Mouse (Mus musculus) layer of hippocampus, adult 18-20 months (tissue): ENCODE results near the gene Tbc1d14. TPM values are rescaled to one million over a fixed set of nuclear protein-coding genes. Genes with fewer than 3 reads are reported as not detected.

Experiments
- DNase-seq, 2 experiments: peaks; one replicate each; pipeline ENCODE4 v3.0.0; 2022; ENCODE audit warnings: low spot score in 2 of 2
- total RNA-seq, 2 experiments: library from RNA; stranded (reverse); gene quantifications; 2 replicates each; pipeline ENCODE4 v1.2.3; 2021

Tbc1d14 gene
- total RNA-seq, 2 experiments from 2014 or later: 82.2 to 92.2 TPM

DNA sequence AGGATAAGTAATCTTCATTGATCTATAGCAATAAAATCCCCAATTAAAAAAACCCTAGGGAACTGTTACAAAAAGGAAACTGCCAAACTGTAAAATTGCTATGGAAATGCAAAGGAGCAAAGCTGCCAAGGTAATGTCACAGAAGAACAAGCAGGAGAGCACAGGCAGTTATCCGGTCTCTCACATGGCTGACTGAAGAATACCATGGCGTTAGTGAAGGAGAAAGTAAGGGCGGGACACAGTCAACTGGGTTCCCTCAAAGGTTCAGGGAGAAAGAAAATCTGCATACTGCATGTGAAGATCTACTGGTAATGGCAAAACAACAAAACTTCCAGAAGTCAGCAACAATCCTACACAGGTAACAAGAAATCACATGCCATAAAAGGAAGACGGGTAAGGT, 36.8 kb downstream of the Tbc1d14 start:
- no peak for DNase-seq

DNA sequence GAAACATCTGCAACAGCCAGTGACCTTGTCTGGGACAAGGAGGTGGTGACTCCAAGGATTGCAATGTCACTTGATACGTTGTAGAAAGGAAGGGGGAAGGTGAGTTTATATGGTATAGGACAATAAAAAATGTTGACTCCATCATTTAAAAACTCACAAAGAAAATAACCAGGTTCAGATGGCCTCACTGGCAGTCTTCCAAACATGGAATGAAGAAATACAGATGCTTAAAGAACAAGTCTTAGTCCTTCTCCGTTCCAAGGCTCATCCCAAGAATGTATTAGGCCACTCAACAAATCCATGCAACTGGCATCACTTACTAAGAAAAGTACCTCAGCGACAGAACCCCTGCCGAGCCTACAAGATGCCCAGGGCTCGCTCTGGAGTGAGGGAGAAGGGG, 38.6 kb downstream of the Tbc1d14 start:
- DNase-seq: no peak

DNA sequence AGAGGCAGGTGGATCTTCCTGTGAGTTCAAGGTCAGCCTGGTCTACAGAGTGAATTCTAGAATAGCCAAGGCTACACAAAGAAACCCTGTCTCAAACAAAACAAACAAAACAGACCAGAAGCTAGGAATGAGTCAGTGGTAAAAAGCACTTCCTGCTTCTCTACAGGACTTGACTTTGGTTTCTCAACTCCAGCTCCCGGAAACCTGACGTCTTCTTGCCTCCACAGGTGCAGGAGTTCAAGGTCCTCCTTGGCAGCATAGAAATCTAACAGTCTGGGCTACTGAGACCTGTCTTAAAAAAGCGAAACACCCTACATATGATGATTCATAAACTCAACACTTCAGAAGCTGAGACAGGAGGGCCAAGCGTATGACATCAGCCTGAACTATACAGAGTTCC, 39.2 kb downstream of the Tbc1d14 start:
- no peak for DNase-seq

DNA sequence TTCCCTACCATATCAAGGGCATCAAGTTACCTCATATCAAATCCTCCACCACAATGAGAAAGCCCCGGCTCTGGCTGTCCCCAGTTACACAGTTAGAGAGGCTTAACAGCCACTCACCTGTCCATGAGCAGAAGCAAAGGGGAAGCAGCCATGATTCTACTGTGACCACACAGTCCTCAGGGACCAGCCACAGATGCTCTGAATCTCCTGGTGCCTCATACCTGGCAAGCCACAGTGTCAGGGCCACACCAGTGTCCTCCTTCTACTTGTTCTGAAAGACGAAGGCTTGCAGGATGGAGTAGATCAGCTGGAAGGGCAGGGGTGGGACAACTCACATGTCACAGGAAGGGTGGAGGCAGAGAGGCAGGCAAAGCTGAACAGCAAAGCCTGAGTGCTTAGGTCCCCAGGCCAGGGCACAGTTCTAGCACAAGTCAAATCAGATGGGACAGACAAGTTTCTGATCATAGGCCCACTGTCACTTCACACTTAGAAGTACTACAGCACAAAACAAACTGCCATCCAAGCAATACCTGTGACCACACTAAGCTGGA, 39.9 kb downstream of the Tbc1d14 start:
- no peak for DNase-seq

DNA sequence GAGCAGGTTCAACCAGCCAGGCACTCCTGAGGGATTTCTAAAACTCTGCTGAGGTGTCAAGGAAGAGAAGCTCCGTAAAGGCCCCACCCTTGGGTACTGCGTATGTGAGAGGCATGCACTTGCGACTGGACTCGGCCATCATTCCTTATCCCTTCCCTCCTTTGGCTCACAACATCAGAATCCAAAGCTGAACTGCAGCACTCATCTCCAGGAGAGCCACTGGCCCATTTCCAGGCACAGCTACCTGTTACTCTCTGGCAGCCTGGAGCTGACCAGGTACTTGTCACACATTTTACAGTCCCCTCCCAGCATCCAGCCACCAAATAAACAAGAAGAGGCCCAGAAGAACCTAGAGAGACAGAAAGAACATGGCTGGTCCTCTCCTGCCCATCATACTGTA, 40.7 kb downstream of the Tbc1d14 start:
- DNase-seq: no peak

DNA sequence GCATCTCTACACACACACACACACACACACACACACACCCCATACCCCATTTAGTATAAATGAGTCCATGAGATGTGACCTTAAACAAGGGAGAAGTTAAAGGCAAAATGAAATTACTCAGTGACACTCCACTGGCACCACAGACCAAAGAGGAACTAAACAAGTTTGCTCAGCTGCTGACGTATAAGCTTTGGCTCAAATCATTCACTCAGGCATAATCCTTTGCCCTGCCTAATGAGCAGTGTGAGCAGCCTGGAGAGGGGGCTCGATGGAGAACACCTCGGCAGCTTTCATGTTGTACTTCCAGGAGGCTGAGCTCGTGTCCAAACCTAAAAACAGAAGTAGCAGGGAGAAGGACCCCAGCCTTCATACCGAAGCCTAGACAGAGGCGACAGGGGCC, 43.8 kb downstream of the Tbc1d14 start:
- no peak for DNase-seq

DNA sequence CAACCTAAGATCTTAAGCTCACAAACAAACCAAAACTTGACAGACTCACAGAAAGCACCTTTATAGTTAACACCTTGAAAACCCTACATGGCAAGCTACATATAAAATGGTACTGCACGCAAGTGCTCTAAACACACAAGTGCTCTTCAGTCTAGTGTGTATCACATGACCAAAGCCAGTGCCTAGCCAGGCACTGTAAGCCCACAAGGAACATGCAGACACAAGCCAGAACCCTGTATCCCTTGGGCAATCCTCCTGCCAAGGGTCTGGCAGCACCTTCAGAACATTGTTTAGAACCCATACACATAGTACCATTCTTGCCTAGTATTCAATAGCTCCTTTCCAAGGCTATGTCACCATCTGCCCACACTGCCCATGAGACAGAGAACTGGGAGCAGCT, 48.3 kb downstream of the Tbc1d14 start:
- no peak for DNase-seq

DNA sequence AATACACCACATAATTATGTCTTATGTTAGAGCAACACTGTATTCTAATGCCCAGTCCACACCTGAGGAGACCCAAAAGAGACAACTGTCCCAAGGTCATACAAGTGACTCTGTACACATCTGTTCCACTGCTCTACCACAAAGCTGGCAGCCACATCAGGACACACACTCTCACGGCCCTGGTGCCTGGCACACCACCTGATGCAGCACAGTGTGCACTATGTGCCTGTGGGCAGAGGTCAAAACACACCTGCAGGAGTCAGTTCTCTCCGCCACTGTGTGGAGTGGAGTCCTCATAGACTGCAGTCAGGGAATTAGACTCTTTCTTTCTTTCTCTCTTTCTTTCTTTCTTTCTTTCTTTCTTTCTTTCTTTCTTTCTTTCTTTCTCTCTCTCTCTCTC, 52.1 kb downstream of the Tbc1d14 start:
- DNase-seq: no peak

DNA sequence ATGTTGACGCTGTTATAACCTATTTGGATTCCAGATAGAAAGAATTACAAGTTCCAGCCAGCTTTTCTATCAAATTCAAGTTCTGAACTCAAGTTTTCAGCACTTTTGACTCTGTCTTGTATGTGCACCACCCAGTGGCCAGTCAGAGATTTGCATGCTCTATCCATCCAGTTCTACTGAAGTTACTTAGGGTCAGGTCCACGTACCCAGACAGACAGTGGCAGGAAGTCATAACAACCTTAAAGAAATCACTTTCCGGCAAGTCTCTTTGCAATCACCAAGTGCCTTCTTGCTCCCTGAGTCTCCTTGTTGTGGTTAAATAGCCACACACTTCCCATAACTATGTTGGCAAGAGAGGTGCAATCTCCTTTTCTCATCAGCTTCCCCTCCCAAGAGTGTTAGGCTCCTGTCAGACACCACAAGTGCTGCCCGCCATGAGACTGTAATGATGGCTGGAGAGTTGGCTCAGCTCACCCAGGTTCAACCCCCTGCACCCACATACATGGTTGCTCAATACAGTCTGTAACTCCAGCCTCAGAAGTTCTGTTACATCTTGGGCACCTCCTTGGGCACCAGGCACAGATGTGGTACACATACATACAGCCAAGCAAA, 54.4 kb downstream of the Tbc1d14 start:
- peak in 1 of 2 experiments; percentile 76 for DNase-seq

DNA sequence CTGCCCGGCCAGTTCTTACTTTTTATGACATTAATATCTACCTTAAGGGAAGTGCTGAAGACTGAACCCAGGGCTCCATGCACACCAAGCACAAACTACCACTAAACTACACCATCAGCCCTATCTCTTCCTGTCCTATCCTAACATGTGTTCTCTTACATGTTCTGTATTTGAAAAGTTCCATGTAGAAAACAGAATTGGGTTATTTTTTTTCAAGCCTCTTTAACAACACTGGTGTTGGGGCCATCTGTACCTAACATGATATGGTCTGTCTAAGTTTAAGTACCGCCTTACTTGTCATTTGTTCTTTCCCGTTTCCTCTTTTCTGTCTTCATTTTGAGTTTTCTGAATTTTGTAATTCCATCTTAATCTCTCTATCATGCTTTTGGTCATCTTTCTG, 56.7 kb downstream of the Tbc1d14 start:
- DNase-seq: no peak

DNA sequence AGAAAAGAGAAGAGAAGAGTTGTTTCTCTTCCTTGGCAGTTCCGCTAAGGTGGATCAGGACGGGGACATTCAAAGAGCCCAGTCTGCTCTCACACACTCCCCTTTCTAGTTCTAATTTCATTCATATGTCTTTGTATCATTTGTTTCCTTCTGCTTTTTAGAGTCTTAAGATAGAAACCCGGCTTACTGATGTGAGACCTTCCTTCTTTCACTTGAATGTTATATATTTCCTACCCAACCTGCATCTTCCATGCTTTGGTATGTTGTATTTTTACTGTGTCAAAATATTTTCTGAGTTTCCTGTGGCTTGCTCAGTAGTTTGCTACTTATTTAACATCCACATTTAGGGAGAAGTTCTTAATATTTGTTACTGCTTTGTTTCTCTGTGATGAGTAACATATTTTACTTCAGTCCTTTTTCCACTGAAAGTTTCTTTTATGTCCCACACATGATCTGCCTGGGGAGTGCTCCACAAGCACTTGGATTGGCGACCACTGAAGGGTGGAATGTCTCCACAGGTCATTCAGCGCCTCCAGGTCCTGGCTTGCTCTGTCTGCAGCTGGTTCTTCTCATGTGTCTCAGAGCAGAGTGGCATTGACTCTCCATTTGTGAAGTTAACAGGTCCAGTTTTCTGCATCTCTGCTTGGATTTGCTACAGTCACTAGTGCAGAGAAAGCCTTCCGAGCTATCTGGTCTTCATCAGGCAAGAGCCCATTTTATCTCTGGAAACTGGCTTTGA, 57.5 kb downstream of the Tbc1d14 start:
- no peak for DNase-seq

DNA sequence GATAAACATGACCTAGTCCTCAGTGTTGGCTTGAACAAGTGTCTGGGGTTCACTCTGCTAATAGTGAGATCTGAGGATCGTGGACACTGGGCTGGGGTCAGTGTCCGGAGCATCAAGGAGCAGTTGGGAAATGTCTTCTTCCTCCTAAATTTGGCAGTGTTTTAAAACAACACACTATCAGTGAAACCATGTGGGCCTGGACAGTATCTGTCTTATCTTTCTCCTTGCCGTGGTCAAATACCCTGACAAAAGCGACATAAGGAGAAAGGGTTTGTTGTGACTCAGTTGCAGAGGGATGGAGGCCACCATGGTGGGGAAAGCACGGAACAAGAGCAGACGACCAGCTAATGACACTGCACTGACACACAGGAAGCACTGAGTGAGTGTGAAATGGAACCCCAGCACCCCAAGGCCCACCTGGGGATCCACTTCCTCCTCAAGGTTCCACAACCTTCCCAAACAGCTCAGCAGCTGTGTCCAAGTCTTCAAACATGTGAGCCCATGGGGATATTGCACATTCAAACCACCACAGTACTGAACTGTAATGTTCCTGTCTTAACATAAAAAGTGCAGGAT, 58.5 kb downstream of the Tbc1d14 start:
- no peak for DNase-seq

DNA sequence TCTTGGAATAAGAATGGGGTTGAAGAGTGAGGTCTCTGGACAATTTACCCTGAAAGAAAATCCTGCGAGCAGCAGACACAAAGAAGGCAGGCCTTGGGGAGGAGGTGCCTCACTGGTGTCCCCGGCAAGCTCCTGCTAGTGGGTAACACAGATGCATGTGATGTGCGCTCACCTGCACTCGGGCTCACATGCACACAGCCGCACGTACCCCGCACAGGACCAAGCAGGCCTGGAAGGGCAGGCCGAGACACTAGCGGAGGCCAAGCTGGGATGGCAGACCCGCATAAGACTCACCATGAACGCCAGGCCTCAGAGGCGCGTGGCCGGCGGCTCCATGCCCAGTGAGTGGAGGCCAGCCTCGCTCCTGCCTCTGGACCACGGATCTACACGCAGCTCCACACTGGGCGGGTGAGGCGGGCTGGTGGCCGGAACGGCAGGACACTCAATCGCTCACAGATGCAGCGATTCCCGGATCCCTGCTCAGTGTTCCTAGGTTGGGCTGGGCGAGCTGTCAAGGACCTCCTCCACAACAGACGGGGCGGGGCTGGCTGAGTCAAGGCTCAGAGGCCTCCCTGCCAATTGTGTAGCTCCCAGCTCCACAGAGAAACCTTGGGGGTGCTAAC, 62.8 kb downstream of the Tbc1d14 start:
- peak; percentile 94 to 97 for DNase-seq

DNA sequence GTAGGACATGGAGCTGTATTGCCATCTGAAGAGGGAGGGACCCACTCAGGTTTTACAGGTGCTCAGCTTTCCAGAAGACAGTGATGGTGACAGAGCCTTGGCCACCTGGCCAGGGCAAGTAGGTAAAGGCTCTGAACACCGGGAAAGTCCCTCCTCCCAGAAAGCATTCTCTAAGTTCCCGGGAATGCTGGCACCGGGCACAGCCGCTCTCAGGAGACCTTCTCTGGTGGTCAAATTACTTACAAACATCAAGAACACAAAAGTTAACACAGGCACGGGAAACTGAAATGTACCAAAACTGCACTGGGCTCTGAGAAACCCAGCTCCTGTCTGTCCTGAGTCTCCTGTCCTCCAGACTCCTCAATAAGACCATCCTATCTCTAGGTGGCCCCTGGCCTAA, 63.4 kb downstream of the Tbc1d14 start:
- DNase-seq: no peak

DNA sequence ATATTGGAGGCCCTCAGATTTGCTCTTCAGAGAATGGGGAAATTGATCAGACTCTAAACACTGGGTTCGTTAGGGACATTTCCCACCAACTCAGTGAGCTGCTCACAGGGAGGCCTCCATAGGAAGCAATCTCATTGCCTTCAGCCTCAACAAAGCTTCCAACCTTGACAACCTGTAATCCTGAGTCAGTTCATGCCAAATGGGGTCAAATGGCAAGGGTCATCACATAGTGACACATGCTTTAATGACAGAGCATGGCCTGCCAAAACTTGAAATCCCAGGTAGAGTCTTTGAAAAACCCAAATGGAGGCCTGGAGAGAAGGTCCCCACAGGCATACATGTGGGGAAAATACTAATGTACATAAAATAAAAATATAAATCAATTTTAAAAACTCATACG, 66.2 kb downstream of the Tbc1d14 start:
- no peak for DNase-seq

DNA sequence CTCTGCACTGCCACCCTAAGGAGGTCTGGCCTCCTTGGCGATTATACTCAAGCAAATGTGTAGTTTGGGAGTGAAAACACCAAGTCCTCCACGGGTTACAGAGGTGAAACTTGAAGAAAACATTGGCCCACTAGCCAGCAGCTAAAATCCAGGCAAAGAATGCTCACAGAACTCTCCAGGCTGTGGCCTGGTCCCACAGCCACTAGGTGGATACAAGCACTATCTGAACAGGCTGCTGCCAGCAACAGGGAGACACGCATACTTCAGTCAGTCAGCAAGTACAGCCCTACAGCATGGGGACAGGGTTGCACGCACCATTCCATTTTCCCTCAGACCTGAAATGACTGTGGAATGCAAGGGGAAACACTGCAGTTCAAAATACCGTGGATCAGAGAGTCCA, 66.8 kb downstream of the Tbc1d14 start:
- DNase-seq: no peak

DNA sequence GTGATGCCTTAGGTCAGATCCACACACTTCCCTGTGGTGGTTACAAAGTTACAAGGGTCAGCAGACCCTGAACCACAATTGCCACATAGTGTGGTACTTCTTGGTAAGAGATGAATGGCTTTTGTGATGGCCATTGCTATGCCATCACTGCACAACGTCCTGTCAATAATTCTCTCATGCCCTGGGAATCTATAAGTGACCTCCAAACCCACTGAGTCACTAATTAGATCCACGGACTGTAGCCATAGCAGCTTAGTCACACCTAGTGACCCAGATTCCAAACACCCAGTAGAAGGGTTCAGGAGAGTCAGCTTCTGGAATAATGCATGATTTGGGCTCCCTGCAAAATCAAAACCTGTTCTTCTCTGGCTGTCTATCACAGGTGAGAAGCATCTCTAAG, 67.9 kb downstream of the Tbc1d14 start:
- DNase-seq: no peak

DNA sequence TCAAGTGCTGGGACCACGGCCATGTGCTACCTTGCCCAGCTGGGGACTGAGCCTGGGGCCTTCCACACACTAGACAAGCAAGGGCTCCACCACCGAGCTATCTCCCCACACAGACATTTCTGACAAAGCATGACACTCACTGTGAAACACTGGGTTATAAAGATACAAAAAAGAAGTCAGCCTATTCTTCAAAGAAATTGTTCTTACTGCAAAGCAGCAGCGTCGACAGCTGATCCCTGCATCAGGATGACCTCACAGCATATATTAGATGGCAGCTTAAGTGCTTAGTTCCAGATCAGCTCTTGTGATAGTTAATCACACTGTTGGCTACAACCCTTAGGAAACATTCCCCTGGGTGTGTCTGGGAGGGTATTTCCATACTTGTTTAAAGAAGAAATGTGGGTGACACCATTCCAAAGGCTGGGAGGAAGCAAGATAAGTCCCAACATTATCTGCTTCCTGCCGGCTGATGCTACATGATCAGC, 69.8 kb downstream of the Tbc1d14 start:
- no peak for DNase-seq

DNA sequence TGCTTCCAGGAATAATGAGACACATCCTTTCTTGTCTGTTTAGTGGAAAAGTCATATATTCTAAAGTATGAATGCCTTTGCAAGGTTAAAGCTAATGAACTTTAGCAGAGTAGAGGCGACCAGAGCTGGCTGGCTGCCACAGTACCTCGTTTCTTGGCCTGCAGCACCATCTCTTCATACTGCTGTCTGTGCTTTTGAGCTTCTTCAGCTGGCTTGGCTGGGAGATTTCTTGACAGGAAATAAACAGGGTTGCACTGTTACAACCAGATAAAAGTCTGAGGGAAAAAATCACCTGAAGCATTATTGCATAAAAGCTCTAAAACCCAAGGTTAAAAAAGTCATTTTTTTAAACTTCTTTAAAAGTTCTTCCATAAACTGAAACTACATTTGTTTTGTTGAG, 70.3 kb downstream of the Tbc1d14 start:
- DNase-seq: no peak

DNA sequence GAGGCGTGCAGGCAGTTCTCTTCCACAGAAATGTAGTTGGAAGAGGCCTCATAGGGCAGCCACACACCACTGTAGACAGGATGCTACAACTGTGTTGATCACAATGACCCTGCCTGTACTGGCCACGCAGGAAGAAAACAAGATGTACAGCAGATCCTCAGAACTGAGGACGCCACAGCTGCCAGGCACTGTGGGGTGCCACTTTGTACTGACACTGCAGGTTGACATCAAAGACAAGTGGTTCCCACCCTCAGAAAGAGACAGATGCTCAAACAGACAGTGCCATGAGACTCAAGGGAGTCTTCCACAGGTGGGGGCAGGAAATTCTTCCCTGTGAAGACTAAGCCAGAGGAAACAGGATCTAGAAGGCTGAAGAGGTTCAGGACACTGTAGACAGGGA, 73.3 kb downstream of the Tbc1d14 start:
- DNase-seq: no peak

DNA sequence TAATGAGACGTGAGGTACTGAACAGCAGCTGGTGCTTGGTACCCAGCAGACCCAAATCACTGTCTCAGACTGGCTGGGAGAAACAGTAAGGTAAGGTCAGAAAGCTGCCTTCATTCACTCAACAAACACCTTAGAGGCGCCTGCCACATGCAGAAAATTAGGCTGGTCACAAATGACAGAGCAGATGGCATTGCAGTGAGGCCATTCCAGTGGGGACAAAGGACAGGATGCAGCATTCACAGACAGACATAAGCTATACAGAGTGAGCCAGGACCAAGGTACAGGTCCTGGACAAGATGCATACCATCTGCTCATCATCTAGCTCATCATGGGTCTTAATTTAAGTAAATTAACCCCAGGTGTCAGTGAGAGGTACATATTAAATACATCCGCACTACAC, 75.5 kb downstream of the Tbc1d14 start:
- DNase-seq: no peak

DNA sequence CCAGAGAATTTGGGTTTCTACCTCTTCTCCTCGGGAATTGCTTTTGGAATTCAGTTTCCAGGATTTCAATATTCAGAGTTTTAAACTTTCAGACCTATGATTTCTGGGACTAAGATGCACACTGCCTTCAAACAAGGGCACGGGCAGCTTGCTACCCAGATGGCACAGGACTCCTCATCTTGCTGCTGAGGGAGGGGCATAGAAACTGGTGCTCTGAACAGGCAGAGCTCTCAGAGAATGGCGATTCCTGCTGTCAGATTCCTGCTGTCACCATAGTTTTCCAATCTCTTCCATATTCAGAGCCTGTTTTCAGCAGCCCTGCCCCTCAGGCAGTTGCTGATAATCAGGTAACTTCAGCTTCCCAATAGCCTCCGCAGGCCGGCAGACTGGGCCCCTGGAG, 77.5 kb downstream of the Tbc1d14 start:
- DNase-seq: peak; percentile 43 to 53
